In genomic region chr11:101785852-101786205, GRCm38 (mm10) we compare ENCODE assay signal across 8 mouse cellular contexts. TPM values are rescaled to one million over a fixed set of nuclear protein-coding genes. Genes with fewer than 3 reads are reported as not detected.
DNase-seq lines count a peak whose midpoint lies in the region; ATAC-seq and TF ChIP-seq lines count a peak whose summit lies in the region.

No protein-coding gene starts in this region.

- H3K27me3 ChIP-seq in lung, embryonic 15.5 days: peaks cover 69% of the 10 kb centered on the region
- H3K27me3 ChIP-seq in embryonic facial prominence, embryonic 12.5 days: peaks cover 66% of the 10 kb centered on the region
- H3K27me3 ChIP-seq in intestine, postnatal 0 days (replicated peaks; ENCODE audit: control insufficient read depth, insufficient read depth, low read length): peaks cover 58% of the 10 kb centered on the region
- peaks cover 43% of the 10 kb centered on the region for H3K27me3 ChIP-seq in neural tube, embryonic 14.5 days (ENCODE audit: control insufficient read depth, insufficient read depth, low read length)

- 0 out of 2 replicates have a peak overlapping the region, but pooled peaks have one; percentile 3 for H3K9ac ChIP-seq in lung, embryonic 15.5 days
- no peak overlapping the region for H3K9ac ChIP-seq in embryonic facial prominence, embryonic 12.5 days
- no peak overlapping the region for H3K9ac ChIP-seq in intestine, postnatal 0 days (ENCODE audit: low read depth, low read length)
- no peak overlapping the region for H3K9ac ChIP-seq in neural tube, embryonic 14.5 days (replicated peaks; ENCODE audit: low read depth, low read length)

- DNase-seq in lung, adult 18-20 months: no peak
- DNase-seq in thymus, postnatal 4 days: no peak
- DNase-seq in ovary, postnatal 36 days (ENCODE audit: low spot score): no peak
- DNase-seq in cerebellum, adult 8-10 months: no peak

- no peaks in the 10 kb centered on the region for H3K9me3 ChIP-seq in lung, embryonic 15.5 days
- no peaks in the 10 kb centered on the region for H3K9me3 ChIP-seq in embryonic facial prominence, embryonic 12.5 days
- no peaks in the 10 kb centered on the region for H3K9me3 ChIP-seq in intestine, postnatal 0 days (ENCODE audit: control insufficient read depth)
- no peaks in the 10 kb centered on the region for H3K9me3 ChIP-seq in neural tube, embryonic 14.5 days (ENCODE audit: control insufficient read depth, low read length)

- no peak for TF ChIP-seq CTCF in intestine, postnatal 0 days (IDR thresholded peaks at IDR 0.05; ENCODE audit: low read depth)

- H3K4me3 ChIP-seq in lung, embryonic 15.5 days: peak overlapping the region; percentile 52
- H3K4me3 ChIP-seq in embryonic facial prominence, embryonic 12.5 days: peak overlapping the region; percentile 55; the same call in 1 of the 2 replicates
- H3K4me3 ChIP-seq in intestine, postnatal 0 days (ENCODE audit: low read depth, low read length): peak overlapping the region; percentile 57; the same call in 1 of the 2 replicates
- no peak overlapping the region; the same call in 1 of the 2 replicates for H3K4me3 ChIP-seq in neural tube, embryonic 14.5 days (ENCODE audit: low read depth, low read length)

- no peak overlapping the region for H3K27ac ChIP-seq in lung, embryonic 15.5 days
- no peak overlapping the region for H3K27ac ChIP-seq in embryonic facial prominence, embryonic 12.5 days
- H3K27ac ChIP-seq in intestine, postnatal 0 days (ENCODE audit: low read depth, low read length): no peak overlapping the region
- H3K27ac ChIP-seq in neural tube, embryonic 14.5 days (ENCODE audit: low read depth, low read length): no peak overlapping the region

- ATAC-seq in lung, embryonic 15.5 days (ENCODE audit: borderline replicate concordance, extremely low read depth, low FRiP score, low TSS enrichment): no peak
- ATAC-seq in embryonic facial prominence, embryonic 12.5 days (ENCODE audit: insufficient number of reproducible peaks, insufficient read depth, low FRiP score, low TSS enrichment): no peak
- ATAC-seq in intestine, postnatal 0 days: no peak
- ATAC-seq in neural tube, embryonic 14.5 days (ENCODE audit: low read depth): no peak

- no peaks in the 10 kb centered on the region for H3K36me3 ChIP-seq in lung, embryonic 15.5 days
- H3K36me3 ChIP-seq in embryonic facial prominence, embryonic 12.5 days: no peaks in the 10 kb centered on the region
- no peaks in the 10 kb centered on the region for H3K36me3 ChIP-seq in intestine, postnatal 0 days (ENCODE audit: control insufficient read depth, insufficient read depth)
- H3K36me3 ChIP-seq in neural tube, embryonic 14.5 days (ENCODE audit: control insufficient read depth, insufficient read depth, low read length): no peaks in the 10 kb centered on the region

- peaks cover 30% of the 10 kb centered on the region for H3K4me1 ChIP-seq in lung, embryonic 15.5 days
- peaks cover 14% of the 10 kb centered on the region for H3K4me1 ChIP-seq in embryonic facial prominence, embryonic 12.5 days
- 0 out of 2 replicates have a peak, but pooled peaks cover 2% of the 10 kb centered on the region for H3K4me1 ChIP-seq in intestine, postnatal 0 days (replicated peaks; ENCODE audit: control insufficient read depth, insufficient read depth, low read length)
- H3K4me1 ChIP-seq in neural tube, embryonic 14.5 days (ENCODE audit: control insufficient read depth, insufficient read depth, low read length): peaks cover 16% of the 10 kb centered on the region; the same call in 1 of the 2 replicates

- WGBS in lung, embryonic 15.5 days: 8% methylated on average over 7 of the region's 7 CpGs
- 10% methylated on average over 7 of the region's 7 CpGs for WGBS in embryonic facial prominence, embryonic 12.5 days
- WGBS in intestine, postnatal 0 days: 13% methylated on average over 7 of the region's 7 CpGs
- 17% methylated on average over 7 of the region's 7 CpGs for WGBS in neural tube, embryonic 14.5 days

- H3K4me2 ChIP-seq in lung, embryonic 15.5 days: peak overlapping the region; percentile 97
- peak overlapping the region; percentile 94 for H3K4me2 ChIP-seq in embryonic facial prominence, embryonic 12.5 days (replicated peaks)
- H3K4me2 ChIP-seq in intestine, postnatal 0 days (replicated peaks; ENCODE audit: low read depth): peak overlapping the region; percentile 98
- H3K4me2 ChIP-seq in neural tube, embryonic 14.5 days (ENCODE audit: low read depth, low read length): peak overlapping the region; percentile 96; the same call in 1 of the 2 replicates

RNA-seq across cellular contexts. Expression of gene Etv4, which starts 0.7 kb away (rescaled TPM):
- polyA plus RNA-seq in lung, embryonic 15.5 days (2015; fragmentation: Nextera tagmentation; extraction: Ambion mirVana): 12.5 and 12.9 TPM in 2 replicates
- polyA plus RNA-seq in embryonic facial prominence, embryonic 12.5 days (2016; fragmentation: Nextera tagmentation; extraction: Ambion mirVana): 17.0 and 25.2 TPM in 2 replicates
- polyA plus RNA-seq in intestine, postnatal 0 days (2015; fragmentation: Nextera tagmentation; extraction: Ambion mirVana): 1.8 and 1.9 TPM in 2 replicates
- 14.0 and 14.7 TPM in 2 replicates for polyA plus RNA-seq in neural tube, embryonic 14.5 days (2014; fragmentation: Nextera tagmentation; extraction: Ambion mirVana)

RNA-seq across cellular contexts. Expression of gene Dhx8, which starts 53.1 kb away (rescaled TPM):
- polyA plus RNA-seq in lung, embryonic 15.5 days (2015; fragmentation: Nextera tagmentation; extraction: Ambion mirVana): 29.0 and 31.2 TPM in 2 replicates
- polyA plus RNA-seq in embryonic facial prominence, embryonic 12.5 days (2016; fragmentation: Nextera tagmentation; extraction: Ambion mirVana): 48.1 and 50.4 TPM in 2 replicates
- polyA plus RNA-seq in intestine, postnatal 0 days (2015; fragmentation: Nextera tagmentation; extraction: Ambion mirVana): 11.6 and 14.1 TPM in 2 replicates
- polyA plus RNA-seq in neural tube, embryonic 14.5 days (2014; fragmentation: Nextera tagmentation; extraction: Ambion mirVana): 33.5 and 36.6 TPM in 2 replicates
